ENCODE assay signal across 12 mouse cellular contexts in genomic region chr11:4436631-4437030, GRCm38 (mm10). TPM values are rescaled to one million over a fixed set of nuclear protein-coding genes. Genes with fewer than 3 reads are reported as not detected.
DNase-seq lines count a peak whose midpoint lies in the region; ATAC-seq and TF ChIP-seq lines count a peak whose summit lies in the region.
"Had no signal": no experiment of that assay in that cellular context is flagged by ENCODE, and none has a peak within 500 bp of the region (broad histone marks: within the 10 kb centered on the region; RNA-seq: fewer than 3 reads in every experiment).

No protein-coding gene starts in this region.

- no peak overlapping the region for H3K9ac ChIP-seq in kidney, postnatal 0 days (ENCODE audit: low read depth, low read length)
- H3K9ac ChIP-seq in midbrain, postnatal 0 days (replicated peaks; ENCODE audit: low read length, poor library complexity, severe bottlenecking), result no peak overlapping the region
- no peak overlapping the region for H3K9ac ChIP-seq in midbrain, embryonic 11.5 days (ENCODE audit: low read length)
- H3K9ac ChIP-seq: embryonic facial prominence, embryonic 13.5 days; hindbrain, embryonic 15.5 days; stomach, embryonic 15.5 days had no signal

- TF ChIP-seq CTCF in kidney, postnatal 0 days (IDR thresholded peaks at IDR 0.05; ENCODE audit: low read depth), result peak; percentile 78
- TF ChIP-seq CTCF in midbrain, postnatal 0 days (IDR thresholded peaks at IDR 0.05), result peak; percentile 84

- DNase-seq in kidney, postnatal 0 days (ENCODE audit: low spot score), result peak; percentile 88
- no peak for DNase-seq in kidney, postnatal 10 days
- DNase-seq in midbrain, postnatal 0 days (ENCODE audit: low spot score), result peak; percentile 79
- no peak for DNase-seq in midbrain, embryonic 11.5 days (ENCODE audit: low spot score, missing footprints)
- DNase-seq in brain, adult 2 months (ENCODE audit: low read depth, low spot score), result peak; percentile 45
- DNase-seq in telencephalon, adult 2 months (ENCODE audit: low read depth, low spot score), result peak; percentile 33
- DNase-seq in ovary, postnatal 10 days (ENCODE audit: low spot score), result no peak

- no peaks in the 10 kb centered on the region for H3K9me3 ChIP-seq in kidney, postnatal 0 days (replicated peaks; ENCODE audit: low read length)
- H3K9me3 ChIP-seq in midbrain, postnatal 0 days (ENCODE audit: low read length), result no peaks in the 10 kb centered on the region
- no peaks in the 10 kb centered on the region for H3K9me3 ChIP-seq in midbrain, embryonic 11.5 days (ENCODE audit: control insufficient read depth, low read length)
- H3K9me3 ChIP-seq: embryonic facial prominence, embryonic 13.5 days; hindbrain, embryonic 15.5 days; stomach, embryonic 15.5 days had no signal

- no peaks in the 10 kb centered on the region for H3K4me1 ChIP-seq in kidney, postnatal 0 days (replicated peaks; ENCODE audit: insufficient read depth, low read length)
- H3K4me1 ChIP-seq in midbrain, postnatal 0 days (ENCODE audit: insufficient read depth, low read length), result no peaks in the 10 kb centered on the region
- 0 out of 2 replicates have a peak, but pooled peaks cover 4% of the 10 kb centered on the region for H3K4me1 ChIP-seq in midbrain, embryonic 11.5 days (ENCODE audit: control insufficient read depth, insufficient read depth, low read length)
- H3K4me1 ChIP-seq: embryonic facial prominence, embryonic 13.5 days; hindbrain, embryonic 15.5 days; megakaryocyte, embryonic 14.5 days had no signal

- 62% methylated on average over 3 of the region's 3 CpGs for WGBS in kidney, postnatal 0 days
- whole genome bisulfite sequencing in midbrain, postnatal 0 days, result 66% methylated on average over 3 of the region's 3 CpGs
- WGBS in midbrain, embryonic 11.5 days, result 84% methylated on average over 3 of the region's 3 CpGs

- H3K36me3 ChIP-seq in kidney, postnatal 0 days (ENCODE audit: insufficient read depth, low read length), result no peaks in the 10 kb centered on the region
- H3K36me3 ChIP-seq in midbrain, postnatal 0 days (ENCODE audit: insufficient read depth, low read length), result no peaks in the 10 kb centered on the region
- H3K36me3 ChIP-seq in midbrain, embryonic 11.5 days (ENCODE audit: control insufficient read depth, insufficient read depth, low read length), result no peaks in the 10 kb centered on the region
- H3K36me3 ChIP-seq: embryonic facial prominence, embryonic 13.5 days; hindbrain, embryonic 15.5 days; stomach, embryonic 15.5 days had no signal

- H3K27me3 ChIP-seq in kidney, postnatal 0 days (ENCODE audit: insufficient read depth, low read length), result no peaks in the 10 kb centered on the region
- no peaks in the 10 kb centered on the region for H3K27me3 ChIP-seq in midbrain, postnatal 0 days (ENCODE audit: insufficient read depth, low read length)
- no peaks in the 10 kb centered on the region for H3K27me3 ChIP-seq in midbrain, embryonic 11.5 days (ENCODE audit: control insufficient read depth, insufficient read depth, low read length)
- H3K27me3 ChIP-seq: embryonic facial prominence, embryonic 13.5 days; hindbrain, embryonic 15.5 days; stomach, embryonic 15.5 days had no signal

- H3K27ac ChIP-seq in kidney, postnatal 0 days, result no peak overlapping the region
- no peak overlapping the region for H3K27ac ChIP-seq in midbrain, postnatal 0 days (ENCODE audit: low read depth, low read length)
- H3K27ac ChIP-seq in midbrain, embryonic 11.5 days (ENCODE audit: low read depth, low read length), result no peak overlapping the region
- H3K27ac ChIP-seq: embryonic facial prominence, embryonic 13.5 days; hindbrain, embryonic 15.5 days; stomach, embryonic 15.5 days had no signal

- H3K4me3 ChIP-seq in kidney, postnatal 0 days (replicated peaks; ENCODE audit: low read depth, low read length), result no peak overlapping the region
- H3K4me3 ChIP-seq in midbrain, postnatal 0 days (ENCODE audit: low read depth, low read length), result no peak overlapping the region
- no peak overlapping the region for H3K4me3 ChIP-seq in midbrain, embryonic 11.5 days (ENCODE audit: low read depth, low read length)
- H3K4me3 ChIP-seq: embryonic facial prominence, embryonic 13.5 days; hindbrain, embryonic 15.5 days; megakaryocyte, embryonic 14.5 days; stomach, embryonic 15.5 days had no signal

- no peak overlapping the region for H3K4me2 ChIP-seq in kidney, postnatal 0 days (ENCODE audit: low read length)
- H3K4me2 ChIP-seq in midbrain, postnatal 0 days (ENCODE audit: low read depth, low read length, poor library complexity, severe bottlenecking), result no peak overlapping the region
- no peak overlapping the region for H3K4me2 ChIP-seq in midbrain, embryonic 11.5 days
- H3K4me2 ChIP-seq: embryonic facial prominence, embryonic 13.5 days; hindbrain, embryonic 15.5 days; stomach, embryonic 15.5 days had no signal

- no peak for ATAC-seq in kidney, postnatal 0 days (replicated peaks; ENCODE audit: low FRiP score, low read depth)
- no peak for ATAC-seq in midbrain, postnatal 0 days (ENCODE audit: low FRiP score)
- ATAC-seq in midbrain, embryonic 11.5 days (ENCODE audit: low FRiP score), result no peak

RNA-seq across cellular contexts. Expression of gene Hormad2, which starts 4.3 kb away (rescaled TPM):
- polyA plus RNA-seq in kidney, postnatal 0 days (2015; fragmentation: Nextera tagmentation; extraction: Ambion mirVana), result 0.26 and 0.38 TPM in 2 replicates
- total RNA-seq in midbrain, postnatal 0 days (2014; rRNA removed), result not detected in 2 replicates
- polyA plus RNA-seq in midbrain, postnatal 0 days (2015; fragmentation: Nextera tagmentation; extraction: Ambion mirVana), result 0.10 TPM in 1 of 2 replicates, not detected in the other
- polyA plus RNA-seq in midbrain, embryonic 11.5 days (2014; fragmentation: Nextera tagmentation; extraction: Ambion mirVana), result 0.07 TPM in 1 of 2 replicates, not detected in the other
- total RNA-seq: left cerebral cortex, adult 18-20 months had no signal
- polyA plus RNA-seq: embryonic facial prominence, embryonic 13.5 days; hindbrain, embryonic 15.5 days had no signal

Comparison
In these comparisons a context has a peak if more than half of its experiments do, and no peak if none do; other contexts are left out.
1. DNase-seq: peak in kidney, postnatal 0 days (single experiment), midbrain, postnatal 0 days (single experiment), brain, adult 2 months (single experiment) and telencephalon, adult 2 months (single experiment); none in kidney, postnatal 10 days (single experiment), midbrain, embryonic 11.5 days (single experiment) and ovary, postnatal 10 days (single experiment).